Mouse (Mus musculus) fat pad, adult 2 months (tissue): ENCODE measurements around the gene Foxl2.
A peak's percentile ranks its signal among the peaks of the same experiment; 100 is the strongest.

Source experiments
- DNase-seq: peaks from one replicate; pipeline ENCODE4 v3.0.0-alpha.2; 2011; ENCODE audit warnings: low read depth, low spot score; ENCODE audit errors: extremely low read depth

Foxl2 gene

GRCm38 (mm10) chr9:98961591-98962477 lies 6.7 kb downstream of the Foxl2 start:
- DNase-seq: no peak

GRCm38 (mm10) chr9:98962478-98963142 lies 7.5 kb downstream of the Foxl2 start:
- DNase-seq: no peak

GRCm38 (mm10) chr9:98963661-98964060 lies 8.6 kb downstream of the Foxl2 start:
- no peak for DNase-seq

- DNase-seq: no peak
These were observed 10.0 kb downstream of the Foxl2 start for GRCm38 (mm10) chr9:98965084-98965483.

- no peak for DNase-seq
These were observed 18.0 kb downstream of the Foxl2 start for GRCm38 (mm10) chr9:98973101-98973521.

GRCm38 (mm10) chr9:98973561-98973960 lies 18.5 kb downstream of the Foxl2 start:
- DNase-seq: no peak

GRCm38 (mm10) chr9:98974898-98975297 lies 19.8 kb downstream of the Foxl2 start:
- DNase-seq: no peak

GRCm38 (mm10) chr9:98976081-98976480 lies 21.0 kb downstream of the Foxl2 start:
- DNase-seq: no peak

- no peak for DNase-seq
These were observed 21.4 kb downstream of the Foxl2 start for GRCm38 (mm10) chr9:98976520-98976919.

- no peak for DNase-seq
These were observed 24.6 kb downstream of the Foxl2 start for GRCm38 (mm10) chr9:98979431-98980416.

GRCm38 (mm10) chr9:98985800-98986475 lies 30.9 kb downstream of the Foxl2 start, which contains the start of gene Faim:
TSS of gene Faim (plus strand) at chr9:98986373.
- peak; percentile 59 for DNase-seq

GRCm38 (mm10) chr9:98986476-98987096 lies 31.5 kb downstream of the Foxl2 start:
- DNase-seq: no peak

GRCm38 (mm10) chr9:98987131-98987530 lies 32.0 kb downstream of the Foxl2 start:
- no peak for DNase-seq

GRCm38 (mm10) chr9:98994103-98994502 lies 39.0 kb downstream of the Foxl2 start:
- DNase-seq: no peak

GRCm38 (mm10) chr9:98999881-99000339 lies 44.8 kb downstream of the Foxl2 start:
- DNase-seq: no peak

GRCm38 (mm10) chr9:99001326-99001725 lies 46.2 kb downstream of the Foxl2 start:
- no peak for DNase-seq
